Mouse (Mus musculus) cerebellum, adult 2 months (tissue): ENCODE results near the gene Dmap1. TPM values are rescaled to one million over a fixed set of nuclear protein-coding genes. Genes with fewer than 3 reads are reported as not detected.
A peak's percentile ranks its signal among the peaks of the same experiment; 100 is the strongest.

Source experiments
- DNase-seq, 2 experiments: peaks; one replicate each; pipeline ENCODE4 v3.0.0; 2021
- H3K27ac ChIP-seq: fragments of 200-500 bp; 2 replicates; pipeline ENCODE4 v1.5.1; 2012; ENCODE audit warnings: low read length, control low read depth, inconsistent platforms; ENCODE audit not compliant: insufficient read depth
- H3K27me3 ChIP-seq: fragments of 200-500 bp; 2 replicates; pipeline ENCODE4 v1.6.1; 2012; ENCODE audit warnings: inconsistent platforms, mild to moderate bottlenecking, low read length, moderate library complexity; ENCODE audit not compliant: control insufficient read depth, insufficient read depth
- H3K4me1 ChIP-seq: fragments of 200-500 bp; 2 replicates; pipeline ENCODE4 v1.6.1; 2011; ENCODE audit warnings: low read length; ENCODE audit not compliant: control insufficient read depth, insufficient read depth
- H3K4me3 ChIP-seq: fragments of 200-500 bp; replicated peaks from 2 replicates; pipeline ENCODE3; 2011; ENCODE audit warnings: mild to moderate bottlenecking, low read depth, low read length, control low read depth; ENCODE audit not compliant: insufficient read depth
- CTCF ChIP-seq: fragments of 200-500 bp; IDR thresholded peaks from 2 replicates; pipeline ENCODE4 v1.5.1; 2011; ENCODE audit warnings: low read depth, mild to moderate bottlenecking, control low read depth, low read length, moderate library complexity, borderline replicate concordance; ENCODE audit not compliant: insufficient read depth
- POLR2A ChIP-seq: fragments of 200-500 bp; IDR thresholded peaks from 2 replicates; pipeline ENCODE4 v1.6.1; 2011; ENCODE audit warnings: low read length, control low read depth, borderline replicate concordance; ENCODE audit not compliant: insufficient read depth
- WGBS: fragments of 180-500 bp; shearing (Covaris S2); methylation state at CpG from one replicate; pipeline ENCODE4 v1.1.7; 2018; 5-methylcytosine and 5-hydroxymethylcytosine counted together
- polyA plus RNA-seq: library from polyadenylated mRNA; depleted of rRNA; stranded (reverse); fragments of >200 nt; gene quantifications from 2 replicates; pipeline ENCODE4 v1.2.3, GENCODE M21; 2012; rRNA removed

Gene Dmap1
- polyA plus RNA-seq, 1 experiment, result 48.7 TPM

DNA sequence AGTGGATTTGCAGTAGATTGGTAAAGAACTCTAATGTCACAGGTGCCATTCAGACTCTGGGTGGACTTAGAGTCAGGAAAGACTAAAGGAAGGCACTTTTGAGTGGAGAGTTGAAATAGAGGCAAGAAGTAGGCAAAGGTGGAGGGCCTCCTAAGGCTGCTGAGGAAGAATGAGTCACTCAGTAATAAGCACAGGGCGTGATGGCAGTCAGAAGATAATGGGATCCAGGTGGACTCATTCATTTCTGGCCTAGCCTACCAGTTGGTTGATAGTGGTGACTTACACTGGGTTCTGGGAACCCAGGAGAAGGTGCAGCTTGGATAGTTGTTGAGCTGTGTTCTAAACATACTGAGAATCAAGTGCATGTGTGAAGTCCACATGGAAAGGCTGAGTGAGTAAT lies 40.3 kb downstream of the Dmap1 start:
- whole genome bisulfite sequencing, result 68% methylated on average over 1 of the region's 1 CpGs
- Histone ChIP-seq H3K4me3 (no peak overlapping the region), H3K27me3 (no peaks in the 10 kb centered on the region), H3K27ac (no peak overlapping the region), H3K4me1 (peaks cover 24% of the 10 kb centered on the region)
- TF ChIP-seq CTCF (no peak), POLR2A (no peak)
- no peak for DNase-seq

DNA sequence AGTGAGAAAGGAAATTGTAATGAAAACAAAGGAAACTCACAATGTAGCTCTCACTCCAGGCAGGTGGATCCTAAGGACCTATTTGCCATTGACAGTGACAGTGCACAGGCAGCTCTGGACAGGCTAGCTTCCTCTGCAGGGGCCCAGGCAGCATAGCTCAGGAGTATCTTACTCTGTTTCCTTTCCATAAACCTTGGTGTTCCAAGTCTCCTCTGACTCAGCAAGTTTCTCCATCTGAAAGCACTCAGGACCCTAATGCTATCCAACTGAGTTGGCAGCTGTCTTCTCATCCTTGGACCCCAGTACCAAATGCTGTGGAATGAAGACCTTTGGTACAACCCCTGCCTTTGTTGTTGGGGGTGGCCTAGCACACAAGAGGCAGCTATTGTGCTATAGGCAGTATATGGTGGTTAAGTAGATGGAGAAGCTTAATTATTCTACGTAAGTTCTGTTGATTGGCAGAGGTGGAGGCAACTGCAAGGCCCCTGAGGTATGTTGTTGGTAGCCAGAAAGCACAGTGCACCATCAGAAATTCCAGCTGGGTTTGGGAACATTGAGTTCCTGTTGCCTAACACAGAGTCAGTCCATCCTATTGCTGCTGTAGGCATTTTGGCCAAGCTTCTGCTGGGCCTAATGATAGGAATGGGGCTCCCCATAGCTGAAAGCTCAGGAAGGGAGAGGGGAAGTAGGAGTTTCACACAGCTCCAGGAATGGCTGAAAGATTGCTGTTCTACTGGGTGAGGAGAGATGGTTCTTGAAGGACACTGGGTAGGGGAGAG lies 41.0 kb downstream of the Dmap1 start:
- Histone ChIP-seq H3K4me3 (no peak overlapping the region), H3K4me1 (peaks cover 17% of the 10 kb centered on the region), H3K27me3 (no peaks in the 10 kb centered on the region), H3K27ac (no peak overlapping the region)
- DNase-seq, result no peak
- 93% methylated on average over 1 of the region's 1 CpGs for WGBS
- TF ChIP-seq CTCF (no peak), POLR2A (no peak)

- no peak for TF ChIP-seq CTCF
- TF ChIP-seq POLR2A, result no peak
- no peak for DNase-seq
- no peaks in the 10 kb centered on the region for H3K27me3 ChIP-seq
- 77% methylated on average over 22 of the region's 22 CpGs for whole genome bisulfite sequencing
- no peak overlapping the region for H3K27ac ChIP-seq
- H3K4me3 ChIP-seq, result no peak overlapping the region
- no peaks in the 10 kb centered on the region for H3K4me1 ChIP-seq
These were observed 45.0 kb downstream of the Dmap1 start for GRCm38 (mm10) chr4:117636891-117637613.

DNA sequence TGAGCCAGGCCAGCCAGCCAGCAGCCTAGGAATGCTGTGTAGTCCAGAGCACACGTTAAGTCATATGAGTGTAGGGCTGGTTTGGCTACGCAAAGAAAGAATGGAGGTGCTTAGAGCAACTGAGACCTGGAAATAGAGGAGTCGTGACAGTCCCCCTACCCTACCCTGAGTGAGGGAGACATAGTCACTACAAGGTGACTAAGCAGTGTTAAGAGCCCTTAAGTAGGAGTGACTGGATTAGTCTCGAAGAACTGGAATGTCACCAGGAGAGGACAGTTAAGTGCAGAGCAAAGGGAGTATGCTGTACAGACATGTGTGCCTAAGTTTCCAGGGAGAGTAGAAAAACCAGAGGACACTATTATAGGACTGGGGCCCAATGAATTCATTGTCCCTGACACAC lies 45.9 kb downstream of the Dmap1 start:
- H3K4me1 ChIP-seq, result no peaks in the 10 kb centered on the region
- no peaks in the 10 kb centered on the region for H3K27me3 ChIP-seq
- TF ChIP-seq POLR2A (no peak), CTCF (no peak)
- DNase-seq, result no peak
- WGBS, result 89% methylated on average over 4 of the region's 4 CpGs
- H3K27ac ChIP-seq, result no peak overlapping the region
- no peak overlapping the region for H3K4me3 ChIP-seq

- H3K4me3 ChIP-seq, result no peak overlapping the region
- 96% methylated on average over 7 of the region's 7 CpGs for WGBS
- no peaks in the 10 kb centered on the region for H3K4me1 ChIP-seq
- DNase-seq, result no peak
- H3K27me3 ChIP-seq, result no peaks in the 10 kb centered on the region
- no peak overlapping the region for H3K27ac ChIP-seq
- TF ChIP-seq CTCF (no peak), POLR2A (no peak)
These were observed 47.4 kb downstream of the Dmap1 start for GRCm38 (mm10) chr4:117634642-117635041.

- Histone ChIP-seq H3K27ac (no peak overlapping the region), H3K27me3 (no peaks in the 10 kb centered on the region), H3K4me1 (no peaks in the 10 kb centered on the region), H3K4me3 (no peak overlapping the region)
- 68% methylated on average over 5 of the region's 5 CpGs for WGBS
- TF ChIP-seq CTCF (no peak), POLR2A (no peak)
- DNase-seq, result no peak
These were observed 48.5 kb downstream of the Dmap1 start for GRCm38 (mm10) chr4:117633527-117633926.

- no peaks in the 10 kb centered on the region for H3K27me3 ChIP-seq
- TF ChIP-seq POLR2A (no peak), CTCF (no peak)
- no peak for DNase-seq
- 92% methylated on average over 6 of the region's 6 CpGs for WGBS
- no peak overlapping the region for H3K4me3 ChIP-seq
- H3K4me1 ChIP-seq, result no peaks in the 10 kb centered on the region
- no peak overlapping the region for H3K27ac ChIP-seq
These were observed 51.9 kb downstream of the Dmap1 start for GRCm38 (mm10) chr4:117630053-117630670.

GRCm38 (mm10) chr4:117628464-117628863 lies 53.6 kb downstream of the Dmap1 start:
- peak; percentile 47; the same call in 1 of the 2 replicates for TF ChIP-seq CTCF
- TF ChIP-seq POLR2A, result no peak
- H3K4me3 ChIP-seq, result no peak overlapping the region
- H3K27me3 ChIP-seq, result no peaks in the 10 kb centered on the region
- no peaks in the 10 kb centered on the region for H3K4me1 ChIP-seq
- 46% methylated on average over 1 of the region's 1 CpGs for WGBS
- DNase-seq, result no peak
- no peak overlapping the region for H3K27ac ChIP-seq

Other genes starting within 250 kb of the Dmap1 start
- 170 and 183 TPM in 2 replicates for gene Rnf220, start 185.2 kb downstream of the Dmap1 start, polyA plus RNA-seq
- gene Eri3, start 131.9 kb downstream of the Dmap1 start, polyA plus RNA-seq, result 141 and 142 TPM in 2 replicates
- not detected in 2 replicates for gene Gm12845, start 42.1 kb upstream of the Dmap1 start, polyA plus RNA-seq
- not detected in 2 replicates for gene Klf17, start 83.4 kb upstream of the Dmap1 start, polyA plus RNA-seq
- gene Slc6a9, start 152.2 kb upstream of the Dmap1 start, polyA plus RNA-seq, result 178 and 197 TPM in 2 replicates
- gene Ccdc24, start 190.3 kb upstream of the Dmap1 start, polyA plus RNA-seq, result 1.8 and 3.4 TPM in 2 replicates
- 41.0 and 42.0 TPM in 2 replicates for gene B4galt2, start 201.2 kb upstream of the Dmap1 start, polyA plus RNA-seq
- 669 and 676 TPM in 2 replicates for gene Atp6v0b, start 205.1 kb upstream of the Dmap1 start, polyA plus RNA-seq
- gene Dph2, start 209.8 kb upstream of the Dmap1 start, polyA plus RNA-seq, result 16.6 and 18.0 TPM in 2 replicates
- gene Ipo13, start 232.7 kb upstream of the Dmap1 start, polyA plus RNA-seq, result 183 and 192 TPM in 2 replicates
- 0.38 and 0.40 TPM in 2 replicates for gene Artn, start 247.5 kb upstream of the Dmap1 start, polyA plus RNA-seq